Mouse (Mus musculus): ENCODE data around the gene Gm8127.
"Not testable (repeated sequence)": the region's sequence is repeated elsewhere in the genome, so short reads cannot be mapped to it uniquely, and the experiment has no call there.

The Gm8127 gene

GRCm38 (mm10) chr14:43293503-43293902 lies at the start of gene Gm8127:
Gene Gm8127, minus strand, starts transcription at chr14:43293832.
- DNase-seq (ENCODE audit: low read depth, low spot score): not testable (repeated sequence)

GRCm38 (mm10) chr14:43337646-43338045 lies 44.0 kb upstream of the Gm8127 start:
- not testable (repeated sequence) for DNase-seq (ENCODE audit: low read depth, low spot score)

- not testable (repeated sequence) for DNase-seq (ENCODE audit: low read depth, low spot score)
These were observed 37.8 kb upstream of the Gm8127 start for GRCm38 (mm10) chr14:43331362-43331880.

GRCm38 (mm10) chr14:43328603-43329002 lies 35.0 kb upstream of the Gm8127 start:
- not testable (repeated sequence) for DNase-seq (ENCODE audit: low read depth, low spot score)

GRCm38 (mm10) chr14:43319516-43319915 lies 25.9 kb upstream of the Gm8127 start:
- DNase-seq (ENCODE audit: low read depth, low spot score): not testable (repeated sequence)

- DNase-seq (ENCODE audit: low read depth, low spot score): not testable (repeated sequence)
These were observed 15.0 kb downstream of the Gm8127 start for GRCm38 (mm10) chr14:43278681-43279080.

- DNase-seq (ENCODE audit: low read depth, low spot score): not testable (repeated sequence)
These were observed 15.5 kb downstream of the Gm8127 start for GRCm38 (mm10) chr14:43278146-43278545.

GRCm38 (mm10) chr14:43277468-43277867 lies 16.2 kb downstream of the Gm8127 start:
- not testable (repeated sequence) for DNase-seq (ENCODE audit: low read depth, low spot score)

GRCm38 (mm10) chr14:43275752-43276151 lies 17.9 kb downstream of the Gm8127 start:
- not testable (repeated sequence) for DNase-seq (ENCODE audit: low read depth, low spot score)

- not testable (repeated sequence) for DNase-seq (ENCODE audit: low read depth, low spot score)
These were observed 18.6 kb downstream of the Gm8127 start, which contains the start of gene Gm9732 for GRCm38 (mm10) chr14:43274986-43275511. Gene Gm9732, plus strand, starts transcription at chr14:43275036.

GRCm38 (mm10) chr14:43273161-43273560 lies 20.5 kb downstream of the Gm8127 start:
- DNase-seq (ENCODE audit: low read depth, low spot score): not testable (repeated sequence)

- DNase-seq (ENCODE audit: low read depth, low spot score): not testable (repeated sequence)
These were observed 24.4 kb downstream of the Gm8127 start for GRCm38 (mm10) chr14:43269211-43269610.

- DNase-seq (ENCODE audit: low read depth, low spot score): not testable (repeated sequence)
These were observed 25.0 kb downstream of the Gm8127 start for GRCm38 (mm10) chr14:43268521-43269084.

GRCm38 (mm10) chr14:43263421-43263820 lies 30.2 kb downstream of the Gm8127 start:
- DNase-seq (ENCODE audit: low read depth, low spot score): not testable (repeated sequence)

GRCm38 (mm10) chr14:43258349-43258748 lies 35.3 kb downstream of the Gm8127 start, which contains the start of gene Gm8126:
Gene Gm8126, plus strand, starts transcription at chr14:43258649.
- DNase-seq (ENCODE audit: low read depth, low spot score): not testable (repeated sequence)

GRCm38 (mm10) chr14:43256511-43256910 lies 37.1 kb downstream of the Gm8127 start:
- not testable (repeated sequence) for DNase-seq (ENCODE audit: low read depth, low spot score)

- DNase-seq (ENCODE audit: low read depth, low spot score): not testable (repeated sequence)
These were observed 42.9 kb downstream of the Gm8127 start for GRCm38 (mm10) chr14:43250549-43251253.

- DNase-seq (ENCODE audit: low read depth, low spot score): not testable (repeated sequence)
These were observed 43.9 kb downstream of the Gm8127 start for GRCm38 (mm10) chr14:43249611-43250170.
